Mouse (Mus musculus) embryonic fibroblast, embryonic 13.5 days (primary cell): ENCODE data around the gene Mblac2. TPM values are rescaled to one million over a fixed set of nuclear protein-coding genes. Genes with fewer than 3 reads are reported as not detected.

Experiments
- H3K27ac ChIP-seq: 2 replicates; pipeline ENCODE4 v1.5.1; 2012; ENCODE audit warnings: low read length, control low read depth, inconsistent platforms; ENCODE audit not compliant: insufficient read depth
- H3K4me1 ChIP-seq: 2 replicates; pipeline ENCODE4 v1.6.1; 2011; ENCODE audit warnings: low read length; ENCODE audit not compliant: control insufficient read depth, insufficient read depth
- H3K4me3 ChIP-seq: 2 replicates; pipeline ENCODE4 v1.5.1; 2011; ENCODE audit warnings: mild to moderate bottlenecking, control low read depth, low read length; ENCODE audit not compliant: insufficient read depth
- CTCF ChIP-seq: IDR thresholded peaks from 2 replicates; pipeline ENCODE4 v1.5.1; 2011; ENCODE audit warnings: mild to moderate bottlenecking, control low read depth, low read length, moderate library complexity, borderline replicate concordance; ENCODE audit not compliant: insufficient read depth
- POLR2A ChIP-seq: IDR thresholded peaks from 2 replicates; pipeline ENCODE4 v1.6.1; 2011; ENCODE audit warnings: low read depth, mild to moderate bottlenecking, control low read depth, low read length, moderate library complexity
- polyA plus RNA-seq: library from polyadenylated mRNA; stranded (reverse); fragments of >200 nt; gene quantifications from 2 replicates; pipeline ENCODE4 v1.2.4, GENCODE M21; 2011; ENCODE audit warnings: low read depth; ENCODE audit not compliant: missing spikeins, insufficient read length

Gene Mblac2
- polyA plus RNA-seq, 1 experiment, result 3.0 TPM

GRCm38 (mm10) chr13:81730362-81730761 lies 19.2 kb downstream of the Mblac2 start:
- Histone ChIP-seq H3K27ac (no peak overlapping the region), H3K4me1 (no peaks in the 10 kb centered on the region), H3K4me3 (no peak overlapping the region)
- TF ChIP-seq POLR2A (no peak), CTCF (no peak)

GRCm38 (mm10) chr13:81736606-81737005 lies 25.5 kb downstream of the Mblac2 start:
- Histone ChIP-seq H3K4me3 (no peak overlapping the region), H3K4me1 (no peaks in the 10 kb centered on the region), H3K27ac (no peak overlapping the region)
- TF ChIP-seq CTCF, result no peak
- TF ChIP-seq POLR2A, result no peak

GRCm38 (mm10) chr13:81740898-81741297 lies 29.8 kb downstream of the Mblac2 start:
- Histone ChIP-seq H3K4me3 (no peak overlapping the region), H3K4me1 (no peaks in the 10 kb centered on the region), H3K27ac (no peak overlapping the region)
- TF ChIP-seq POLR2A (no peak), CTCF (no peak)

GRCm38 (mm10) chr13:81743391-81744091 lies 32.4 kb downstream of the Mblac2 start:
- no peak for TF ChIP-seq POLR2A
- no peak for TF ChIP-seq CTCF
- Histone ChIP-seq H3K4me3 (no peak overlapping the region), H3K4me1 (no peaks in the 10 kb centered on the region), H3K27ac (no peak overlapping the region)

GRCm38 (mm10) chr13:81744092-81744396 lies 32.9 kb downstream of the Mblac2 start:
- H3K4me1 ChIP-seq, result no peaks in the 10 kb centered on the region
- no peak overlapping the region for H3K27ac ChIP-seq
- H3K4me3 ChIP-seq, result no peak overlapping the region
- TF ChIP-seq POLR2A (no peak), CTCF (no peak)

- no peaks in the 10 kb centered on the region for H3K4me1 ChIP-seq
- no peak overlapping the region for H3K27ac ChIP-seq
- H3K4me3 ChIP-seq, result no peak overlapping the region
- no peak for TF ChIP-seq CTCF
- TF ChIP-seq POLR2A, result no peak
Observed at GRCm38 (mm10) chr13:81754878-81755277, 43.7 kb downstream of the Mblac2 start.

- Histone ChIP-seq H3K4me1 (no peaks in the 10 kb centered on the region), H3K4me3 (no peak overlapping the region), H3K27ac (no peak overlapping the region)
- no peak for TF ChIP-seq POLR2A
- TF ChIP-seq CTCF, result no peak
Observed at GRCm38 (mm10) chr13:81755324-81755723, 44.2 kb downstream of the Mblac2 start.

- Histone ChIP-seq H3K4me3 (no peak overlapping the region), H3K27ac (no peak overlapping the region), H3K4me1 (no peaks in the 10 kb centered on the region)
- TF ChIP-seq POLR2A (no peak), CTCF (no peak)
Observed at GRCm38 (mm10) chr13:81757058-81757660, 46.0 kb downstream of the Mblac2 start.

- no peak overlapping the region for H3K4me3 ChIP-seq
- no peak overlapping the region for H3K27ac ChIP-seq
- H3K4me1 ChIP-seq, result no peaks in the 10 kb centered on the region
- no peak for TF ChIP-seq CTCF
- TF ChIP-seq POLR2A, result no peak
Observed at GRCm38 (mm10) chr13:81760379-81760778, 49.2 kb downstream of the Mblac2 start.

GRCm38 (mm10) chr13:81761566-81762186 lies 50.5 kb downstream of the Mblac2 start:
- TF ChIP-seq CTCF (no peak), POLR2A (no peak)
- H3K4me1 ChIP-seq, result no peaks in the 10 kb centered on the region
- no peak overlapping the region for H3K27ac ChIP-seq
- no peak overlapping the region for H3K4me3 ChIP-seq
